Mouse (Mus musculus): Measurements from ENCODE around the gene Tmod3. TPM values are rescaled to one million over a fixed set of nuclear protein-coding genes. Genes with fewer than 3 reads are reported as not detected.

Gene Tmod3
- total RNA-seq (2014; rRNA removed), result 33.5 and 36.6 TPM in 2 replicates
- 70.7 and 76.5 TPM in 2 replicates for polyA plus RNA-seq (2015; fragmentation: Nextera tagmentation; extraction: Ambion mirVana)

DNA sequence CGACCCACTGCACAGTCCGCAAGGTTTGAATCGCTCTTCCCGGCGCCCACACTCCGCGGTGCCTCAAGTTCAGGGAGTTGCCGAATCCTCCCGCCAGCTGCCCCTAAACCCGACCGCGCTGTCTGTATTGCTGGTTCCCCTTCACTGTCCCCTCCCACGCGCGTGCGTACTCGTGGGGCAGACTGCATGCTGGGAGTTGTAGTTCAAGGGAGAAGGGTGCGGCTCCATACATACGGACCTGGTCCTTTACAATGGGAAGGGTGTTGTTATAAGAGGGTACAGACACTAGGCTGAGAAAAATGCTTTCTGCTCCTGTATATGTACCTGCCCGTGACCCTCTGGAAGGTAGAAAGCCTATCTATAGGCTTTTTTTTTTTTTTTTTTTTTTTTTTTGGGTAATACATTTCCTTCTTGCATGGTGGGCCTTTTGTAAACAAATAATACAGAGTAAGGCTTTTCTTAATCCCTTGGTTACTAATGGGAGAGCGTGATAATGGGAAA lies at the start of gene Tmod3:
TSS of gene Tmod3 (minus strand) at position 146 of the 501 bp plus-strand sequence.
- peak within 1 kb of the TSS; percentile 72 for H3K4me3 ChIP-seq (ENCODE audit: low read length)
- peaks cover 5% of the 10 kb centered on the region; the same call in 1 of the 2 replicates for H3K4me1 ChIP-seq (ENCODE audit: insufficient read depth, low read length)
- no peak for TF ChIP-seq CTCF (IDR thresholded peaks at IDR 0.05; ENCODE audit: low read depth)
- no peaks in the 10 kb centered on the region for H3K36me3 ChIP-seq (ENCODE audit: insufficient read depth, low read length)
- H3K27me3 ChIP-seq (ENCODE audit: insufficient read depth, low read length), result no peaks in the 10 kb centered on the region
- DNase-seq (ENCODE audit: low spot score), result peak; percentile 95
- H3K4me2 ChIP-seq (ENCODE audit: low read depth, low read length), result peak within 1 kb of the TSS; percentile 86
- peak within 1 kb of the TSS; percentile 52 for H3K27ac ChIP-seq
- peak within 1 kb of the TSS; percentile 83 for H3K9ac ChIP-seq (replicated peaks; ENCODE audit: low read length)
- H3K9me3 ChIP-seq (ENCODE audit: low read length), result no peaks in the 10 kb centered on the region
- 3% methylated on average over 21 of the region's 21 CpGs for WGBS
- ATAC-seq, result peak; percentile 95

DNA sequence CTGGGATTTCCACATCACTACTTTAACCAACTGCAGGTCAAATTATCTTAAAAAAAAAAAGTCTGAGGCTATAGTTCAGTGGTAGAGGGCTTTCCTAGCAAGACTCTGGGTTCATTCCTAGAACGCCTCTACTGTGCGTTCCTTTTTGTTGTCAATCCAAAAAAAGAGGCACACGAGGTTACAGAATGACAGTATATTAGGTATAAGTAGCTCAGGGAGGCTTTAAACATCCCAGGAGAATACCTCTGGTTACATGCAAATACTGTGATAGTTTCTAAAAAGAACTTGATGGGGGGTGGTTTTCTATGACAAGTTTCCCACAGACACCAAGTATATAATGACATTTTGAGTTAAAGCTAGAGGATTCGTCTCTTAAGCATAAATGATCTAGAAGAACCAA lies 48.0 kb upstream of the Tmod3 start:
- H3K9ac ChIP-seq (replicated peaks; ENCODE audit: low read length), result no peak overlapping the region
- no peaks in the 10 kb centered on the region for H3K9me3 ChIP-seq (ENCODE audit: low read length)
- no peak overlapping the region for H3K4me2 ChIP-seq (ENCODE audit: low read depth, low read length)
- H3K27me3 ChIP-seq (ENCODE audit: insufficient read depth, low read length), result no peaks in the 10 kb centered on the region
- WGBS, result 89% methylated on average over 4 of the region's 4 CpGs
- H3K27ac ChIP-seq, result no peak overlapping the region
- no peak overlapping the region for H3K4me3 ChIP-seq (ENCODE audit: low read length)
- ATAC-seq (no peak), DNase-seq (ENCODE audit: low spot score) (no peak)
- peaks cover 6% of the 10 kb centered on the region; the same call in 1 of the 2 replicates for H3K36me3 ChIP-seq (ENCODE audit: insufficient read depth, low read length)
- no peak for TF ChIP-seq CTCF (IDR thresholded peaks at IDR 0.05; ENCODE audit: low read depth)
- no peaks in the 10 kb centered on the region for H3K4me1 ChIP-seq (ENCODE audit: insufficient read depth, low read length)

DNA sequence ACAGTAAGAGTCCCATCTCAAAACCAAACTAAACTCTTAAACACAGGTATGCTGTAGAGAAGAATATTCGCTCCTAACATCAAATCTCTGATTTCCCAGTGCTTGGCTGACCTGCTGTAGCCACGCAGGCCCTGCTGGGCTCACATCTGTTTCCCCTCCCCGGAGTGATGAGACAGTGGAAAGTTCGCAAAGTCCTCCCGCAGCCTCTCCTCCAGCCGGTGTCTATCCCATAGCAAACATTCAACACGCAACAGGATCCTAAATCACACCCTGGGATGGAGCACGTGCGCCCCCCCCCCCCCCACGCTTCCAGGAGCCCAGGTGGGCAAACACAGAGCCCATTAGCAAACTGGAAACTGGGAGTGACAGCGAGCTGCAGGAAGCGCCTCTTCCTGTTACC lies 42.1 kb upstream of the Tmod3 start:
- no peak for TF ChIP-seq CTCF (IDR thresholded peaks at IDR 0.05; ENCODE audit: low read depth)
- WGBS, result 61% methylated on average over 12 of the region's 12 CpGs
- no peak overlapping the region for H3K27ac ChIP-seq
- H3K4me3 ChIP-seq (ENCODE audit: low read length), result no peak overlapping the region
- H3K4me1 ChIP-seq (ENCODE audit: insufficient read depth, low read length), result peaks cover 19% of the 10 kb centered on the region
- H3K4me2 ChIP-seq (ENCODE audit: low read depth, low read length), result no peak overlapping the region
- DNase-seq (ENCODE audit: low spot score) (no peak), ATAC-seq (no peak)
- peaks cover 8% of the 10 kb centered on the region; the same call in 1 of the 2 replicates for H3K36me3 ChIP-seq (ENCODE audit: insufficient read depth, low read length)
- H3K9ac ChIP-seq (replicated peaks; ENCODE audit: low read length), result no peak overlapping the region
- H3K27me3 ChIP-seq (ENCODE audit: insufficient read depth, low read length), result no peaks in the 10 kb centered on the region
- H3K9me3 ChIP-seq (ENCODE audit: low read length), result no peaks in the 10 kb centered on the region

DNA sequence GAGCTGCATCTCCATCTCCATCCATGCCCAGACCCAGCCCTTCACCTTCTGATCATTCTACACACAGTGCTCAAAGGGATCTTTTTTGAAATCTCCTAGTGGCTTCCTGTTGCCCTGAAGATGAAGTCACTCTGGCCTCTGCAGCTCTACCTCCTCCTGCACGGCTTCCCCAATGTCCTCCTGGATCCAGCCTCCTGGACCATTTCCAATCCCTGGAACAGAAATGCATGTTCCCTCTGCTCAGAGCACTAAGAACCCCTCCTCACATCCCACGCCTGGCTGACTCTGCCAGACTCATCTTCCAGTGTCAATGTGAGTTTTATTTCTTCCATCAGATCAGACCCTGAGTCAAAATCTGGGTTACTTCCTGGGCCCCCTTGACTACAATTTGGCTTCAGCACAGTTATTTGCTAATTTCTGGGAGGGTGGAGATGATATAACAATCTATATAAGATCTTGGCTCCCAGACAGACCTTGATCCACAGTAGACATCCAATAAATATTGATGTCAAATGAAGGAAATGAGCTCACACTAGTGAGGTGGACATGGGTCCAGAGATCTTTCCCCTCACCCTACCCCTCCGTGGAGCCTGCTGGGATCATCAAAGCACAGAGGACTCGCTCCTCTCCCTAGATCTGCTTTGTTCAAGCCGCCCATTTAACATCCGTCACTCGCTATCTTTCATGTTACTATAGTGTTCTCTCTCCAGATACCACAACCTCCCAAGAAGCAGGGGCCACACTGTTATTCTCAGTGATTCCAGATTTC lies 40.9 kb upstream of the Tmod3 start:
- ATAC-seq, result peak; percentile 30; the same call in 1 of the 2 replicates
- no peaks in the 10 kb centered on the region for H3K27me3 ChIP-seq (ENCODE audit: insufficient read depth, low read length)
- 53% methylated on average over 7 of the region's 7 CpGs for WGBS
- no peaks in the 10 kb centered on the region for H3K9me3 ChIP-seq (ENCODE audit: low read length)
- H3K27ac ChIP-seq, result peak overlapping the region; percentile 77
- H3K4me2 ChIP-seq (ENCODE audit: low read depth, low read length), result no peak overlapping the region
- H3K36me3 ChIP-seq (ENCODE audit: insufficient read depth, low read length), result peaks cover 10% of the 10 kb centered on the region; the same call in 1 of the 2 replicates
- DNase-seq (ENCODE audit: low spot score), result peak; percentile 75
- peaks cover 19% of the 10 kb centered on the region for H3K4me1 ChIP-seq (ENCODE audit: insufficient read depth, low read length)
- no peak overlapping the region for H3K9ac ChIP-seq (replicated peaks; ENCODE audit: low read length)
- TF ChIP-seq CTCF (IDR thresholded peaks at IDR 0.05; ENCODE audit: low read depth), result no peak
- H3K4me3 ChIP-seq (ENCODE audit: low read length), result no peak overlapping the region

DNA sequence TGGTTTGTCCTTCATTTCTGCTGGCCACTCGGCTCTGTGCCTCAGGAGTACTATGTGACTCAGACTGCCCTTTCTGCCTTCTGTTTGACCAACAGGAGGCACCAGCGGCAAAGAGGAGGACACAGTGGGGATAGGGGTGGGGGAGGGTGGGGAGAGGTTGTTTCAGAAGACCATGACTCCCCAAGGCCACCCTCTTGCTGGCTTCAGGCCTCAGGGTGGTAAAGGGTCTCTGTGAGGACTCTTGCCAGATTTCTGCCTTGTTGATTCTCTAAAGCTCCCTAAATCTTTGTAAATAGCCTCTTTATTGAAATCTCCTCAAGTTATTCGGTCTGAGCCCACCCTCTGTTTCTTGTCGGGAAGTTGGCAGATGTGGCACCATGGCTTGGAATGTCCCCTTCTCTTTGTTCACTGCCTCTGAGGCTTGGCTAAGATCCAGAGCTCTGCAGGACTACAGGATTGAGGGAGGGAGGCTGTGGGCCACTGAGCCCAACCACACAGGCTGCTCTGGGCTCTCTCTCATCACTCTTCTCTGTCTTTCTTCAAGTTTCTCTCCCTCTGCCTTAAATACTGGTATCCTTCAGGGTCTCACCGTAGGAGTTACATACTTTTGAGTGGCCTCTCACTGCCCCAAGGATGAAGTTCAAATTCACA lies 39.9 kb upstream of the Tmod3 start:
- Histone ChIP-seq H3K4me1 (ENCODE audit: insufficient read depth, low read length) (peaks cover 19% of the 10 kb centered on the region), H3K27me3 (ENCODE audit: insufficient read depth, low read length) (no peaks in the 10 kb centered on the region), H3K4me3 (ENCODE audit: low read length) (no peak overlapping the region), H3K36me3 (ENCODE audit: insufficient read depth, low read length) (peaks cover 12% of the 10 kb centered on the region; the same call in 1 of the 2 replicates), H3K4me2 (ENCODE audit: low read depth, low read length) (no peak overlapping the region), H3K27ac (peak overlapping the region; percentile 77), H3K9ac (replicated peaks; ENCODE audit: low read length) (no peak overlapping the region), H3K9me3 (ENCODE audit: low read length) (no peaks in the 10 kb centered on the region)
- DNase-seq (ENCODE audit: low spot score) (peak; percentile 94), ATAC-seq (peak; percentile 96)
- WGBS, result 21% methylated on average over 5 of the region's 5 CpGs
- peak; percentile 66 for TF ChIP-seq CTCF (IDR thresholded peaks at IDR 0.05; ENCODE audit: low read depth)

DNA sequence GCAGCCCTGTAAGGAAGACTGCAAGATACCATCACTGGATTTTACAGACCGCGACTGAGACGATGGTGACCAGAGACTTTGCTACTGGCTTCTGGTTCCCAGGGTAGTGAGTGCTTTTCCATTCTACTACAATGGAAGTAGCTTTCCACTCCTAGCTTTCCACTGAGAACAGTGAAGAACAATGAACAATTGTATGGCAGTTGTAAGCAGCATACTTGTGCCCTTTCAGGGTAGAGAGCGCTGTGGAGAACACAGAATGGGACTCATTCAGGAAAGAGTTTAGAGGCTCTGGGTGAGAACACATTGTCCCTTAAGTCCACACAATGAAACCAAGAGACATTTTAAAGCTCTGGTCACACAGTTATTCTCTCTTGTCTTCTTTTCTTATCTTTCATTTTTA lies 38.1 kb upstream of the Tmod3 start:
- no peak overlapping the region for H3K4me2 ChIP-seq (ENCODE audit: low read depth, low read length)
- H3K27me3 ChIP-seq (ENCODE audit: insufficient read depth, low read length), result no peaks in the 10 kb centered on the region
- no peak for TF ChIP-seq CTCF (IDR thresholded peaks at IDR 0.05; ENCODE audit: low read depth)
- no peak overlapping the region for H3K9ac ChIP-seq (replicated peaks; ENCODE audit: low read length)
- peak overlapping the region; percentile 26; the same call in 1 of the 2 replicates for H3K27ac ChIP-seq
- H3K4me1 ChIP-seq (ENCODE audit: insufficient read depth, low read length), result peaks cover 19% of the 10 kb centered on the region
- no peaks in the 10 kb centered on the region for H3K9me3 ChIP-seq (ENCODE audit: low read length)
- WGBS, result 68% methylated on average over 4 of the region's 4 CpGs
- ATAC-seq, result no peak
- no peak overlapping the region for H3K4me3 ChIP-seq (ENCODE audit: low read length)
- no peak for DNase-seq (ENCODE audit: low spot score)
- peaks cover 26% of the 10 kb centered on the region for H3K36me3 ChIP-seq (ENCODE audit: insufficient read depth, low read length)
